In genomic region chr11:88654391-88655213, GRCm38 (mm10) we compare ENCODE assay signal across 9 mouse cellular contexts.
A peak's percentile ranks its signal among the peaks of the same experiment; 100 is the strongest.
DNase-seq lines count a peak whose midpoint lies in the region; ATAC-seq and TF ChIP-seq lines count a peak whose summit lies in the region.
"Had no signal": no experiment of that assay in that cellular context is flagged by ENCODE, and none has a peak within 500 bp of the region (broad histone marks: within the 10 kb centered on the region; RNA-seq: fewer than 3 reads in every experiment).

No protein-coding gene starts in this region.

- WGBS in embryonic facial prominence, embryonic 13.5 days, result 88% methylated on average over 18 of the region's 18 CpGs
- WGBS in embryonic facial prominence, embryonic 10.5 days, result 91% methylated on average over 18 of the region's 18 CpGs
- 41% methylated on average over 18 of the region's 18 CpGs for WGBS in heart, embryonic 14.5 days
- WGBS in limb, embryonic 14.5 days, result 88% methylated on average over 18 of the region's 18 CpGs
- 89% methylated on average over 18 of the region's 18 CpGs for WGBS in forebrain, embryonic 12.5 days

- peak overlapping the region; percentile 18; the same call in 1 of the 2 replicates for H3K27ac ChIP-seq in embryonic facial prominence, embryonic 13.5 days
- H3K27ac ChIP-seq in embryonic facial prominence, embryonic 10.5 days (replicated peaks), result no peak overlapping the region
- peak overlapping the region; percentile 48 to 66 for H3K27ac ChIP-seq in heart, embryonic 14.5 days (replicated peaks in 1 of 2; ENCODE audit: control insufficient read depth in 1 of 2, insufficient read depth in 1 of 2, low read depth in 2 of 2, low read length in 2 of 2)
- H3K27ac ChIP-seq in limb, embryonic 14.5 days (replicated peaks; ENCODE audit: low read depth, low read length), result peak overlapping the region; percentile 6; the same call in 1 of the 2 replicates
- no peak overlapping the region for H3K27ac ChIP-seq in forebrain, embryonic 12.5 days
- H3K27ac ChIP-seq: forebrain, embryonic 15.5 days had no signal

- no peaks in the 10 kb centered on the region for H3K9me3 ChIP-seq in embryonic facial prominence, embryonic 13.5 days
- no peaks in the 10 kb centered on the region for H3K9me3 ChIP-seq in embryonic facial prominence, embryonic 10.5 days
- H3K9me3 ChIP-seq in heart, embryonic 14.5 days (ENCODE audit: control insufficient read depth, low read length), result no peaks in the 10 kb centered on the region
- H3K9me3 ChIP-seq in limb, embryonic 14.5 days (ENCODE audit: control insufficient read depth, low read length), result no peaks in the 10 kb centered on the region
- no peaks in the 10 kb centered on the region for H3K9me3 ChIP-seq in forebrain, embryonic 12.5 days
- H3K9me3 ChIP-seq: forebrain, embryonic 15.5 days had no signal

- no peak overlapping the region for H3K4me3 ChIP-seq in embryonic facial prominence, embryonic 13.5 days
- no peak overlapping the region for H3K4me3 ChIP-seq in embryonic facial prominence, embryonic 10.5 days
- H3K4me3 ChIP-seq in heart, embryonic 14.5 days (ENCODE audit: control insufficient read depth in 1 of 2, insufficient read depth in 1 of 2, low read depth in 1 of 2, low read length in 2 of 2), result no peak overlapping the region
- no peak overlapping the region for H3K4me3 ChIP-seq in limb, embryonic 14.5 days (replicated peaks; ENCODE audit: low read length)
- no peak overlapping the region for H3K4me3 ChIP-seq in forebrain, embryonic 12.5 days (replicated peaks)
- H3K4me3 ChIP-seq: forebrain, embryonic 15.5 days had no signal

- no peak for ATAC-seq in embryonic facial prominence, embryonic 13.5 days (ENCODE audit: insufficient number of reproducible peaks, insufficient read depth, low FRiP score, low TSS enrichment, low read depth)
- ATAC-seq in heart, embryonic 14.5 days (ENCODE audit: insufficient number of reproducible peaks, insufficient read depth, low FRiP score, low read depth), result no peak
- ATAC-seq in limb, embryonic 14.5 days (ENCODE audit: low FRiP score, low read depth), result no peak
- no peak for ATAC-seq in forebrain, embryonic 12.5 days (ENCODE audit: low FRiP score)
- ATAC-seq: forebrain, embryonic 15.5 days had no signal

- DNase-seq in embryonic facial prominence, embryonic 10.5 days (ENCODE audit: low spot score), result no peak
- DNase-seq in Muller cell, postnatal 12 days (ENCODE audit: inconsistent ontology term), result peak; percentile 49
- DNase-seq in limb, embryonic 14.5 days (ENCODE audit: low spot score), result no peak
- no peak for DNase-seq in thymus, postnatal 0 days (ENCODE audit: low spot score)
- DNase-seq in thymus, postnatal 4 days, result no peak

- no peak overlapping the region for H3K4me2 ChIP-seq in embryonic facial prominence, embryonic 13.5 days
- H3K4me2 ChIP-seq in heart, embryonic 14.5 days (ENCODE audit: low read length), result peak overlapping the region; percentile 28; the same call in 1 of the 2 replicates
- H3K4me2 ChIP-seq in limb, embryonic 14.5 days (replicated peaks; ENCODE audit: low read depth, low read length, severe bottlenecking), result no peak overlapping the region
- H3K4me2 ChIP-seq in forebrain, embryonic 12.5 days, result no peak overlapping the region
- H3K4me2 ChIP-seq: forebrain, embryonic 15.5 days had no signal

- peaks cover 15% of the 10 kb centered on the region for H3K36me3 ChIP-seq in embryonic facial prominence, embryonic 13.5 days
- peaks cover 88% of the 10 kb centered on the region for H3K36me3 ChIP-seq in embryonic facial prominence, embryonic 10.5 days (replicated peaks)
- H3K36me3 ChIP-seq in heart, embryonic 14.5 days (ENCODE audit: control insufficient read depth, insufficient read depth, low read length), result peaks cover 23% of the 10 kb centered on the region
- peaks cover 10% of the 10 kb centered on the region; the same call in 1 of the 2 replicates for H3K36me3 ChIP-seq in limb, embryonic 14.5 days (ENCODE audit: control insufficient read depth, insufficient read depth, low read length)
- peaks cover 31% of the 10 kb centered on the region for H3K36me3 ChIP-seq in forebrain, embryonic 12.5 days (replicated peaks)
- H3K36me3 ChIP-seq: forebrain, embryonic 15.5 days had no signal

- no peak overlapping the region for H3K9ac ChIP-seq in embryonic facial prominence, embryonic 13.5 days
- H3K9ac ChIP-seq in heart, embryonic 14.5 days (ENCODE audit: low read length), result no peak overlapping the region
- H3K9ac ChIP-seq in limb, embryonic 14.5 days (ENCODE audit: low read depth, low read length, severe bottlenecking), result no peak overlapping the region
- H3K9ac ChIP-seq in forebrain, embryonic 12.5 days, result no peak overlapping the region
- H3K9ac ChIP-seq: forebrain, embryonic 15.5 days had no signal

- no peak for TF ChIP-seq POLR2A in limb, embryonic 14.5 days (IDR thresholded peaks at IDR 0.05; ENCODE audit: borderline replicate concordance, extremely low read depth, insufficient read depth, insufficient read length)

- H3K27me3 ChIP-seq in embryonic facial prominence, embryonic 13.5 days, result no peaks in the 10 kb centered on the region
- H3K27me3 ChIP-seq in embryonic facial prominence, embryonic 10.5 days (replicated peaks; ENCODE audit: low read depth, poor library complexity, severe bottlenecking), result no peaks in the 10 kb centered on the region
- H3K27me3 ChIP-seq in heart, embryonic 14.5 days (ENCODE audit: control insufficient read depth, insufficient read depth, low read length), result no peaks in the 10 kb centered on the region
- H3K27me3 ChIP-seq in limb, embryonic 14.5 days (ENCODE audit: control insufficient read depth, insufficient read depth, low read length), result no peaks in the 10 kb centered on the region
- no peaks in the 10 kb centered on the region for H3K27me3 ChIP-seq in forebrain, embryonic 12.5 days
- H3K27me3 ChIP-seq: forebrain, embryonic 15.5 days had no signal

- H3K4me1 ChIP-seq in embryonic facial prominence, embryonic 13.5 days, result peaks cover 19% of the 10 kb centered on the region
- peaks cover 24% of the 10 kb centered on the region for H3K4me1 ChIP-seq in embryonic facial prominence, embryonic 10.5 days
- peaks cover 21 to 61% of the 10 kb centered on the region in 2 experiments for H3K4me1 ChIP-seq in heart, embryonic 14.5 days (ENCODE audit: control insufficient read depth in 2 of 2, insufficient read depth in 2 of 2, low read length in 2 of 2)
- H3K4me1 ChIP-seq in limb, embryonic 14.5 days (ENCODE audit: control insufficient read depth, insufficient read depth, low read length), result peaks cover 15% of the 10 kb centered on the region
- peaks cover 64% of the 10 kb centered on the region for H3K4me1 ChIP-seq in forebrain, embryonic 12.5 days

Comparison
In these comparisons a context has a peak if more than half of its experiments do, and no peak if none do; other contexts are left out.
1. H3K27ac ChIP-seq: peak in embryonic facial prominence, embryonic 13.5 days (single experiment), heart, embryonic 14.5 days (2 of 2) and limb, embryonic 14.5 days (single experiment); none in embryonic facial prominence, embryonic 10.5 days (single experiment) and forebrain, embryonic 12.5 days (single experiment).